Mouse (Mus musculus) c-Kit-positive CD71-negative TER-119-negative erythroid progenitor cells, embryonic 14.5 days (primary cell): ENCODE data around the gene Rogdi.
A peak's percentile ranks its signal among the peaks of the same experiment; 100 is the strongest.

Experiments used
- DNase-seq: peaks from one replicate; pipeline ENCODE4 v3.0.0-alpha.2; 2013; ENCODE audit warnings: low read depth

Gene Rogdi

DNA sequence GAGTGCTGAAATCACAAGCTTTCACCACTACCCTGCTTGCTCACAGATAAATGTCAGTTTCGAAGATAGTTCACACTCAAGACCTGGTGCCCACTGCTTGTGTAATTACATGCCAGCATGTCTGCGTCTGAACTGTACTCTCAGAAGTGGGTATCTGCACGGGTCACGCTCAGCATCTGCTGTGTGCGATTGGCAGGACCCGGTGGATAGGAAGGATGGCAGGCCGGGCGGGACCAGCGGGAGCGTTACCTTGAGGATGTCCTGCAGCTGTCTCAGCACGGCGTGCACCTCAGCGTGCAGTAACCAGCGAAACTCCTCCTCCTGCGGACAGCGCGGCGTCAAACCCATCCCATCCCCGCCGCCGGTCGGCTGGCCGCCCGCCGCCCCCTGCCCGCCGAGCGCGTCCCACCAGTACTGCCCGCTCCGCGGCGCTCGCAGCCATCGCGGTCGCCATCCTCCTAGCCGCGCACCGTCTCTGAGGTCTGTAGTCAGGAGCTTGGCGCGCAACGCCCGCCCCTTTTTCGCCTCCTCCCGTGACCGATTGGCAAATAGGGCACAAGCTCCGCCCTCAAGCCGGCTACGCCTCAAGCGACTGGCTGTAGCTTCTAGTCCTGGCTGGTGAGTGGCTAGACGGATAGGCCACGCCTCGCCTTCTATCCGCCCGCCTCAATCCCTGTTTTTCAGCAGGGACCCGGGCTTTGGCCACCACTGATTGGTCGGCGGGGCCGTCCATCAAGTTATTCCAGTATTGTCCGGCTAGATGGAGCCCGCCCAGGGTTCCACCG is at the start of gene Rogdi:
Rogdi (minus strand) TSS at position 500 of the 785 bp plus-strand sequence.
- peak; percentile 97 for DNase-seq

DNA sequence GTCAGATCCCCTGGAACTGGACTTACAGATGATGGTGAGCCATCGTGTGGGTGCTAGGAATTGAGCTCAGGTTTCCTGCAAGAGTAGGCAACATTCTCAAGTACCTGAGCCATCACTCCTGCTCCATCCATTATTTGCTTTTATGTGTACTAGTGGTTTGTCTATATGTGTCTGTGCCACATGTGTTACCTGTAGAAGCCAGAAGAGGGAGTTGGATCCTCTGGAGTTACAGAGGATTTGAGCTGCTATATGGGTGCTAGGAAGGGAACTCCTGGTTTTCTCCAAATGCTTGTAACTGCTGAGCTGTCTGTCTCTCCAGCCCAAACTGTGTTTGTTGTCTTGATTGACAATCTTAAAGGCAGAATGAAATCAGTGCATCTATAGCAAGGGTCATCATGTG is 44.8 kb upstream of the Rogdi start:
- DNase-seq: peak; percentile 16

GRCm38 (mm10) chr16:5050251-5051110 is 37.1 kb upstream of the Rogdi start:
- peak; percentile 55 for DNase-seq

GRCm38 (mm10) chr16:5049774-5050234 is 36.5 kb upstream of the Rogdi start, which contains the start of the genes Glyr1 and Ubn1:
TSS of gene Glyr1 (minus strand) at chr16:5049863.
TSS of gene Ubn1 (plus strand) at chr16:5050057.
- DNase-seq: peak; percentile 98

DNA sequence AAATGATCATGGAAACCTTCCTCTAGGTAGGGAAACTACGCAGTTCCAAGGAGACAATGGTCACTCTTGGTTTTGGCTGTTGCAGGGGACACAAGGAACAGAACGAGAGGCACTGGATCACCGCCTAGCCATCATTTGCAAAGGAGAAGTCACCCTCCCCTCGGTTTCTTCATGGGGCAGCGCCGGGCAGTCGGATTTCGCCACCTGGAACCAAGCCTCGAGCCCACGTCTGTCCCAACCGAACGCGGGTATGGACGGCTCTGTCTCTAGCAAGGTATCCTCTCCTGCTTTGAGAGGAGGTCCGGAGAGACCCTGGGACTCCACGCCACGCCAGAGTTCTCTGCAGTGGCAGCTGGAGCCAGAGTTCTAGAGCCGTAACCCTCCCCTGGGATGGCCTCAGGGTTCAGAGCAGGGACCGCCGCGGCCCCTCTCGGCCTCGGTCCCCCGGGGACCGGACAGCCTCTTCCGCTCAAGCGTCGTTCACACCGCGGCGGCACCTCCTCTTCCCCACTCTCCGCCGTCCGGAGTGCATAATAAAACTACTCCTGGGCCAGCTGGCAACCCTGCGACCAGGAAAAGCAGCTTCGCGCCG is 35.9 kb upstream of the Rogdi start:
- no peak for DNase-seq

GRCm38 (mm10) chr16:5045322-5045721 is 32.0 kb upstream of the Rogdi start:
- no peak for DNase-seq

- DNase-seq: no peak
Measured at GRCm38 (mm10) chr16:5036649-5037234, 23.4 kb upstream of the Rogdi start.

DNA sequence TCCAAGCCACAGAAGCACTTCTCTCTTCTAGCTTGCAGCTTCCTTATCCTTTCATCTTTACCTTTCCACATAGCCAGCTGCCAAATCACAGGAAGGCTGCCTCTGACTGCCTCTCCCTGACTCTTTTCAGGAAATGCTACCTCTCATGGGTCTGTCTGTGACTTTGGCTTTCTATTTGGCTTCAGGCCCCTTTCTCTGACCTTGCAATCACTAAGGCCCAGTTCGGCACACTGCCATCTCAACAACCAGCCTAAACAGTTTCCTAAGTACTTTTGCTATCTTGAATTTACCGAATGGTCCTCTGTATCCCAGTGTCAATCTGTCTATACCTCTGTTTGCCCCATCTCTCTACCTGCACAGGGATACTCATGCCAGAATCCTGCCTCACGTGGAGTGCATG is 22.2 kb upstream of the Rogdi start:
- DNase-seq: no peak

DNA sequence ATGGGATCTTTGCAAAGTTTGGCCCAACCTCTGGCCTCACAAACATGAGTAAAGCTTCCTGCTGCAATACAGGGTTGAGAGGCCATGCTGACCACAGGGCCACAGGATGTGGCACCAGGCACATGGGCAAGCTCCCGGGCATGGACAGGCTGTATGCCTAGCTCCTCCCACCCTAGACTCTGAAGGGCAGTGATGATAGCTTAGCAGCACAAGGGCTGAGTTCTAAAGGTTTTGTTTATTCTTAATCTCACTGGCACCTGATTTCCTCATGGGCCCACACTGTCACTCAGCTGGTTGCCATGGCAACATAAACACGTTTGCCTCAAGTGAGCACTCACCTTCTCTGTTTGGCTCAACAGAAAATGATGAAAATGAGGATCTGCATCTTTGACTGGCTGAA is 16.5 kb upstream of the Rogdi start:
- DNase-seq: no peak

- DNase-seq: no peak
Measured at GRCm38 (mm10) chr16:5024021-5024420, 10.7 kb upstream of the Rogdi start.

DNA sequence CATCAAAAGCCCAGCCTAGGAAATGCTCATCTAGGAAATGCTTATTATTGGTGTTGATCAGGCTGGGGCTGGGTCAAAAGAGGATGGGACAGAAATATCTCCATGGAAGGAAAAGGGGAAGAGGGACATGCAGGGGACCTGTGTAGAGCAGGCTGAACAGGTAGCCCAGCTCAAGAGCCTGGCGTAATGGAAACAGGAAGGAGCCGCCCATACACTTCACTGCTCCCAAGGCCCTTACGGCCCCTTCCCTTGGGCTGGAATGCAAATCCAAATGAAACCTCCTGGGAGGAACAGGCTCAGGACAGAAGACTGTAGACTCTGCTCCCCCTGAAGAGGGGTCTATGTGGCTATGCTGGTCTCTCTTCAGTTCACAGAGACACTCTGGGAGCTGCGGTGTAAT is 1.2 kb upstream of the Rogdi start:
- DNase-seq: no peak

DNA sequence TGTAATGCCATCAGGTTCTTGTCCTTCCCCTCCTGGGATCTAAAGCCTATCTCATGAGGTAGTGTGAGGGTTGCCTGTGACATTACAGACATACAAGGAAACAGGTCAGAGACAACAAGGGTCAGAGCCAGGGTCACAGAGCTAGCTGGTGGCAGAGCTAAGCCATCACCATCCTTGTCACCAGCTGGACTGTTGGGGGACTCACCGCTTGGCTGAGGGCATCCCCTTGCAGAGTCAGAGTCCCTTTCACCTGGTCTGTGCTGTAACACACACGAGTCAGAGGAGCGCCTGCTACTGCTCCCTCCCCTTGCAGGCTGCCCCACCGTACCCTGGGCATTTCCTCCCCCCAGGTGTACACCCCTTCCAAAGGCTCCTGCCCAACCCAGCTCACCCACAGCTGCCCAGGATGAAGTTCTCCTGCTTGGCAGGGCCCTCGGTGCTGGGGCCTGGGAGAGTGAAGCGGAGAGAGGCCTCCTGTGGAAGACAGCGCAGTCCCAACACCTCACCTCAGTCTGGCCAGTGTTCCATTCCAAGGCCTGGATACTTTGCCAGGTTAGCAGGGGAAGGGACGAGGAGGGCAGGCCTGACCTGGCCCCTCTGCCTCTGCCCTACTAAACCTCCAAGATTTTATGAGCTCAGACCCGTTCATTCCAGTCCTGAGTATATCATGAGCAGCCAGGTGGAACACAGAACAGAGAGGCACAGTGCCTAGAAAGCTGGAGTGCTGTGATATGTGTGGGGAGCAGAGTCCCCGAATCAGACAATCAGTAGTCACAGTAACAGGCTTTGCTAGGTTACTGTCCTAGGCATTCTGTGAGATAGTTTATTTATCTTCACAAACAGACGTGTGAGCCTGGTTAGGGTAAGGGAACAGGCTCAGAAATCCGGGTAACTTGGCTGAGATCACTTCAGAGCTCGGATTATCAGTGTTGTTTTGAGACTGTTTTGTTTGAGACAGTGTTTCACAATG is 1.0 kb downstream of the Rogdi start:
- DNase-seq: peak; percentile 37

- no peak for DNase-seq
Measured at GRCm38 (mm10) chr16:5011285-5011684, 2.1 kb downstream of the Rogdi start.

GRCm38 (mm10) chr16:5010371-5010935 is 2.9 kb downstream of the Rogdi start:
- DNase-seq: no peak

DNA sequence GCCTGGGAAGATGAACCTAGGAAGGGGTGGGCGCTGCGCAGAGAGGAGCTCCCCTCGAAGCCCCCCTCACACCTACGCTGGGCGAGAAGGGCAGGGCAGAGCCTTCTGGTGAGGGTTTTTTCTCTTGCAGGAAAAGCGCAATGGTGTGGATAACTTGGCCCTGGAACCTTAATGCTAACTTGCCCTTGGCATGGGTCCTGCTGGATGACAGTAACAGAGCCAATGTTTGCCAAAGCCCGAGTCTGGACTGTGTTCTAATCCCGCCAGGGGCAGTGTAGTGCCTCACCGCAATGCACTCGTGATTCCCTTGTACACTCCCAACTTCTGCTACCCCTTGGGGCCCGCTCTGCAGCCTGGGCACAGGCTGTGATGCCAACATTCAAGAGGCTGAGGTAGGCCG is 5.3 kb downstream of the Rogdi start:
- DNase-seq: no peak

- DNase-seq: no peak
Measured at GRCm38 (mm10) chr16:5007492-5007891, 5.9 kb downstream of the Rogdi start.

DNA sequence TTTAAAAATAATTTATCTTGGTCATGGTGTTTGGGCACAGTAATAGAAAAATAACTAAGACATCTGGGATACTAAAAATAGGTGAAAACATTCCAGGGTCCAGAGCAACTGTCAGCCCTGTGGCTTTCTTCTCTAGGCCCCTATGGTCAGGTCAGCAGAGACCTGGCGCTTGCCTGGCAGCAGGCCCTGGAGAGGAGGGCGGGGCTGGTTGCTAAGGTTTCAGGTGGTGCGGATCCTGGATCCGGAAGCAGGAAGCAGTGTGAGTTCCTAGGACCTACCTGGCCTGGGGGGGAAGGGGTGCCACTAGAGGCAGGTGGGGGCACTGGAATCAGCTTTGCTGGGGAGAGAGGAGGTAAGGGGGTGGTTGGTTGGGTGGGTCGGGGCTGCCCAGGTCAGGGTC is 6.3 kb downstream of the Rogdi start, which contains the start of gene Smim22:
Smim22 (plus strand) TSS at position 222 of the 400 bp plus-strand sequence.
- no peak for DNase-seq

DNA sequence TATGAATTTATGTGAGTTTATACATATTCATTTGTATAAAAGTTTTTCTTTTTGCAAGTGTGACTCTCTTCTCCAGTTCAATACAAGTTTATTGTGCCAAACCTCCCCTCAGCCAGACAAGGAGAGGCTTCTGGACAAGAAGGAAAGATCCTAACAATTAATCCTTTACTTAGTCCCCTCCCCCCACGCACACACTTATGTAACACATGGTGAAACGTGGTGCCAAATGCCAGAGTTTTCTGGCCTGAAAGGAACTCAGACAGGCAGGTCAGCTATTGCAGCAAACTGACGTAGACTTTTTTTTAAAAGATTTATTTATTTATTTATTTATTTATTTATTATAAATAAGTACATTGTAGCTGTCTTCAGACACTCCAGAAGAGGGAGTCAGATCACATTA is 12.7 kb downstream of the Rogdi start:
- no peak for DNase-seq

GRCm38 (mm10) chr16:4998984-4999383 is 14.4 kb downstream of the Rogdi start:
- DNase-seq: no peak

GRCm38 (mm10) chr16:4997553-4997952 is 15.8 kb downstream of the Rogdi start, which contains the start of gene Sept12:
TSS of gene Sept12 (minus strand) at chr16:4997852.
- DNase-seq: no peak
